Mouse (Mus musculus) forebrain, postnatal 0 days (tissue): ENCODE measurements around the gene Gopc. TPM values are rescaled to one million over a fixed set of nuclear protein-coding genes. Genes with fewer than 3 reads are reported as not detected.
A peak's percentile ranks its signal among the peaks of the same experiment; 100 is the strongest.
"Not testable (repeated sequence)": the region's sequence is repeated elsewhere in the genome, so short reads cannot be mapped to it uniquely, and the experiment has no call there.

Source experiments
- ATAC-seq: fragments of 200-750 bp; cut with Nextera tagmentation; 2 replicates; pipeline ENCODE4 v1.8.0; 2017; ENCODE audit warnings: mild to moderate bottlenecking, moderate library complexity
- DNase-seq: peaks from one replicate; pipeline ENCODE4 v3.0.0-alpha.2; 2015
- H3K27ac ChIP-seq: fragments of 300-500 bp; sonication (generic); 2 replicates; pipeline ENCODE4 v1.5.1; 2014; ENCODE audit warnings: low read depth, mild to moderate bottlenecking, antibody characterized with exemption, low read length, moderate library complexity, mixed read lengths
- H3K27me3 ChIP-seq: fragments of 300-500 bp; sonication (generic); 2 replicates; pipeline ENCODE4 v1.6.1; 2014; ENCODE audit warnings: mild to moderate bottlenecking, low read length, mixed read lengths; ENCODE audit not compliant: insufficient read depth
- H3K36me3 ChIP-seq: fragments of 300-500 bp; sonication (generic); 2 replicates; pipeline ENCODE4 v1.6.1; 2014; ENCODE audit warnings: mild to moderate bottlenecking, moderate library complexity; ENCODE audit not compliant: insufficient read depth
- H3K4me1 ChIP-seq: fragments of 300-500 bp; sonication (generic); 2 replicates; pipeline ENCODE4 v1.6.1; 2014; ENCODE audit warnings: antibody characterized with exemption; ENCODE audit not compliant: insufficient read depth
- H3K4me2 ChIP-seq: fragments of 300-500 bp; sonication (generic); 2 replicates; pipeline ENCODE4 v1.6.1; 2014; ENCODE audit warnings: low read depth, mild to moderate bottlenecking, moderate library complexity
- H3K4me3 ChIP-seq: fragments of 300-500 bp; sonication (generic); 2 replicates; pipeline ENCODE4 v1.5.1; 2014; ENCODE audit warnings: low read depth, low read length, mixed read lengths
- H3K9ac ChIP-seq: fragments of 300-500 bp; sonication (generic); 2 replicates; pipeline ENCODE4 v1.6.1; 2014; ENCODE audit warnings: mild to moderate bottlenecking
- H3K9me3 ChIP-seq: fragments of 300-500 bp; sonication (generic); 2 replicates; pipeline ENCODE4 v1.6.1; 2016; ENCODE audit warnings: low read length
- CTCF ChIP-seq: sonication (generic); IDR thresholded peaks from 2 replicates; pipeline ENCODE4 v1.5.1; 2016; ENCODE audit warnings: antibody characterized with exemption, control low read depth, low read depth
- WGBS: fragments of 180-500 bp; shearing (Covaris S2); extraction: QIAGEN DNeasy Blood & Tissue Kit; methylation state at CpG from one replicate; pipeline ENCODE4 v1.1.7; 2014; 5-methylcytosine and 5-hydroxymethylcytosine counted together
- polyA plus RNA-seq: library from polyadenylated mRNA; unstranded; fragments of >200 nt; fragmentation: Nextera tagmentation; extraction: Ambion mirVana; gene quantifications from 2 replicates; pipeline ENCODE4 v1.2.1, GENCODE M21; 2015
- total RNA-seq: library from RNA; depleted of rRNA; stranded (reverse); fragments of >200 nt; gene quantifications from 2 replicates; pipeline ENCODE4 v1.2.3, GENCODE M21; 2014

Gene Gopc
- total and polyA plus RNA-seq, 2 experiments from 2014 or later: 22.8 to 22.9 TPM

DNA sequence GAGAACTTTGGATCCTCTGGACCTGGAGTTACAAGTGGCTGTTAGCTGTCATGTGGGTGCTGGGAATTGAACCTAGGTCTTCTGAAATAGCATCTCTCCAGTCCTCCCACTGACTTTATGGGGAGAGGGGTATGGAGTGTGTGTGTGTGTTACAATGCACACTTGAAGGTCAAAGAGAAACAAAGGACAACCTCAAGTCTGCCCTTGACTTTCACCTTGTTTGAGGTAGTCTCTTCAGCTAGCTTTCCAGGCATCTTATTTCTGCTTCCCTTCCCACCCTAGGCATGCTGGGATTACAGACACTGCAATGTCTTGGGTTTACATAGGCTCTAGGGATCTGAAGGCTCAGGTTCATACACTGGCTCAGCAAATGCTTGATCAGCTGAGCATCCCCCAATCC, 79.7 kb downstream of the Gopc start:
- no peak for ATAC-seq
- no peak for DNase-seq
- Histone ChIP-seq H3K4me1 (no peaks in the 10 kb centered on the region), H3K4me3 (no peak overlapping the region), H3K4me2 (no peak overlapping the region), H3K27me3 (no peaks in the 10 kb centered on the region), H3K27ac (no peak overlapping the region), H3K9ac (no peak overlapping the region), H3K36me3 (peaks cover 4% of the 10 kb centered on the region; the same call in 1 of the 2 replicates), H3K9me3 (no peaks in the 10 kb centered on the region)
- no peak for TF ChIP-seq CTCF

- 95% methylated on average over 4 of the region's 4 CpGs for WGBS
- Histone ChIP-seq H3K4me2 (no peak overlapping the region), H3K9me3 (no peaks in the 10 kb centered on the region), H3K27me3 (no peaks in the 10 kb centered on the region), H3K36me3 (peaks cover 4% of the 10 kb centered on the region; the same call in 1 of the 2 replicates), H3K27ac (no peak overlapping the region), H3K4me3 (no peak overlapping the region), H3K4me1 (no peaks in the 10 kb centered on the region), H3K9ac (no peak overlapping the region)
- no peak for DNase-seq
- ATAC-seq: no peak
- TF ChIP-seq CTCF: no peak
These were observed 80.2 kb downstream of the Gopc start for GRCm38 (mm10) chr10:52301766-52302165.

DNA sequence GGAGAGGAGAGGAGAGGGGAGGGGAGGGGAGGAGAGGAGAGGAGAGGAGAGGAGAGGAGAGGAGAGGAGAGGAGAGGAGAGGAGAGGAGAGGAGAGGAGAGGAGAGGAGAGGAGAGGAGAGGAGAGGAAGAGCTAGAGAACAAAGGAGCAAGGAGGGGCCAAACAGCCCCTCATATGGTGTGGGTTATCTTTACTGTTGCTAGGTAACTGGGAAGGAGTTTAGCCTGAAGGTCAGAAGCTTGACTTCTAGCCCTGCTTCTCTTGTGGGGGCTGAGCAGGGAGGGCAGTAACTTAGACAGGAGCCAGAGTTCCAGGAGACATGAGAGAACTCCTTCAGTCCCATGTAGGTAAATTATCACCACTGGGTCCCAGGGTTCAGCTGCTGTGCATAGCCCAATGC, 83.4 kb downstream of the Gopc start:
- H3K4me1 ChIP-seq, H3K4me3 ChIP-seq, H3K27ac ChIP-seq, H3K36me3 ChIP-seq, H3K9ac ChIP-seq, DNase-seq, ATAC-seq, H3K9me3 ChIP-seq, H3K27me3 ChIP-seq, H3K4me2 ChIP-seq: not testable (repeated sequence)

- no peak for DNase-seq
- no peak for TF ChIP-seq CTCF
- H3K4me2 ChIP-seq: no peak overlapping the region
- H3K4me3 ChIP-seq: no peak overlapping the region
- WGBS: 32% methylated on average over 2 of the region's 2 CpGs
- no peak; the same call in 1 of the 2 replicates for ATAC-seq
- H3K27me3 ChIP-seq: no peaks in the 10 kb centered on the region
- H3K9me3 ChIP-seq: no peaks in the 10 kb centered on the region
- H3K9ac ChIP-seq: no peak overlapping the region
- H3K4me1 ChIP-seq: no peaks in the 10 kb centered on the region
- H3K27ac ChIP-seq: no peak overlapping the region
- no peaks in the 10 kb centered on the region for H3K36me3 ChIP-seq
These were observed 86.0 kb downstream of the Gopc start for GRCm38 (mm10) chr10:52295934-52296333.

GRCm38 (mm10) chr10:52293921-52294577, 87.9 kb downstream of the Gopc start:
- no peaks in the 10 kb centered on the region for H3K9me3 ChIP-seq
- no peak overlapping the region for H3K27ac ChIP-seq
- WGBS: 88% methylated on average over 4 of the region's 4 CpGs
- H3K27me3 ChIP-seq: no peaks in the 10 kb centered on the region
- no peaks in the 10 kb centered on the region for H3K36me3 ChIP-seq
- ATAC-seq: no peak
- no peak overlapping the region for H3K9ac ChIP-seq
- no peaks in the 10 kb centered on the region for H3K4me1 ChIP-seq
- TF ChIP-seq CTCF: no peak
- H3K4me2 ChIP-seq: no peak overlapping the region
- H3K4me3 ChIP-seq: no peak overlapping the region
- DNase-seq: no peak

DNA sequence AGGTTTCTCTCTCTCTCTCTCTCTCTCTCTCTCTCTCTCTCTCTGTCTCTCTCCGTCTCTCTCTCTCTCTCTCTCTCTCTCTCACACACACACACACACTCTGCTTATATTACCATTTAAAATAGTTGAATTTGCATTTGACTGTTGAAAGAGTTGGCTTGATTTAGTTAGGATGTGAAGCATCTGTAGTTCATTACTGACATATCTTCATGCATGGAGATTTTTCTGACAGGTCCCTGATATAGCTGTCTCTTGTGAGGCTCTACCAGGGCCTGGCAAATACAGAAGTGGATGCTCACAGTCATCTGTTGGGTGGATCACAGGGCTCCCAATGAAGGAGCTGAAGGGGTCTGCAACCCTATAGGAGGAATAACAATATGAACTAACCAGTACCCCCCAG, 89.5 kb downstream of the Gopc start:
- not testable (repeated sequence) for H3K9me3 ChIP-seq, H3K4me2 ChIP-seq, H3K36me3 ChIP-seq, H3K9ac ChIP-seq, H3K4me3 ChIP-seq, H3K27me3 ChIP-seq, DNase-seq, H3K27ac ChIP-seq, H3K4me1 ChIP-seq
- 44% methylated on average over 1 of the region's 1 CpGs for WGBS
- ATAC-seq: peak; percentile 65

DNA sequence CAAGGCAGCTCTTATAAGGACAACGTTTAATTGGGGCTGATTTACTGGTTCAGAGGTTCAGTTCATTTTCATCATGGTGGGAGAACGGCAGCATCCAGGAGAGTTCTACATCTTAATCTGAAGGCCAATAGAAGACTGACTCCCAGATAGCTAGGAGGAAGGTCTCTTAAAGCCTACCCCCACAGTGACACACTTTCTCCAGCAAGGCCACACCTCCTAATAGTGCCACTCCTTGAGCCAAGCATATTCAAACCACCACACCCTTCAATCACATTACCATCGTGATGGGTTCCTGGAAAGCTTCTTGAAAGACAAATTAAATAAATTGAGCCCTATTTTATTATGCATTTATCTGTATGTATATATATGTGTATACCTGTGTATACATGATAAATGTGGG, 92.7 kb downstream of the Gopc start:
- H3K4me3 ChIP-seq: no peak overlapping the region
- no peaks in the 10 kb centered on the region for H3K27me3 ChIP-seq
- H3K9me3 ChIP-seq: no peaks in the 10 kb centered on the region
- H3K4me2 ChIP-seq: no peak overlapping the region
- no peak overlapping the region for H3K9ac ChIP-seq
- H3K36me3 ChIP-seq: no peaks in the 10 kb centered on the region
- ATAC-seq: no peak
- no peaks in the 10 kb centered on the region for H3K4me1 ChIP-seq
- 94% methylated on average over 3 of the region's 3 CpGs for WGBS
- TF ChIP-seq CTCF: no peak
- H3K27ac ChIP-seq: no peak overlapping the region
- DNase-seq: no peak
